Mouse (Mus musculus) 416B (cell line): ENCODE results near the gene Arsb.
"Not testable (repeated sequence)": the region's sequence is repeated elsewhere in the genome, so short reads cannot be mapped to it uniquely, and the experiment has no call there.

Experiments
- DNase-seq: peaks from one replicate; pipeline ENCODE4 v3.0.0; 2011; ENCODE audit warnings: low read depth

The Arsb gene

DNA sequence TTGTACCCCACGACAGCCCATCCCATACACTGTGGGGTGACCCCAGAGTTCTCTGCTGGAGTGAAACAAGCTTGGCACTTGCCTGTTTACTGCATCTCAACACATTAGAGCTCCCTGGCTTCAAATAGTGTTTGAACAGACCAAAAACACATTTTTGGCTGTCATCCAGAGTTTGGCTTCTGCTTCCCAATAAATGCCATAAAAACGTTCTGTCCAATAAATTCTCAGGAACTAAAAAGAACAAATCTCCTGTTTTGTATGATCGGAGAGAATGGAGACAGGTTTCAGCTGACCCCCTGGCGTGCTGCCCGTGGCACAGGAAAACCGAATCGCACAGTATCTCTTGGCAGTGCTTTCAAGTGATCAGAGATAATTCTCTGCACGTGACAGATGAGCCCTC, 16.2 kb downstream of the Arsb start:
- no peak for DNase-seq

DNA sequence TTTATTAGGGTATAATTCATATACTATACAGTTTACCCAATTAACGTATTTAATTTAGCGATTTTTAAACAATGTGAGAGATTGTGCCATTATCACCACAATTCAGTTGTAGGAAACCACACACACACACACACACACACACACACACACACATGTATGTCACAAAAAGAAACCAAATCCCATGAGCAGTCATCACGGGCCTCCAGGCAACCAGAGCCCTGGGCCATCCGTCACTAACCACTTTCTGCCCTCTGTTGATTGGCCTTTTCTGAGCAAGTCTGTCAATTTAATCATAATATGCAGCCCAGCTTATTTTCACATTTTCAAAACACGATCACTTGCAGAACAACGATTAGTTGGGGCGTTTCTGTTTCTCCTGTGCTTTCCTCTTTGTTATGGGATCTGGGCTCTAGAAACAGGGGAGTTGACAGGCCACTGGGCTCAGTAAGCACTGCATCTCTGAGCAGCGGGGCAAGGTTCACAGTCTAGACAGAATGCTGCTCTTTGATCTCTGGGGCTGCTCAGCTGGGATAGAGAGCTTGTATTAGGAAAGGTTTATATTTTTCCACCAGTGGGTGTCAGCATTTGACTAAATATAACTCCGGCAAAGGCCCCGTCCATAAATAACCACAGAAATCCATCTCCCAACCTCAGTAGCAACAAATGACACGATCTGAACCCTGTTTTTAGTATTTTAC, 21.7 kb downstream of the Arsb start:
- DNase-seq = peak; percentile 70

GRCm38 (mm10) chr13:93793643-93794182, 22.3 kb downstream of the Arsb start:
- no peak for DNase-seq

- no peak for DNase-seq
Observed at GRCm38 (mm10) chr13:93797011-93797600, 25.7 kb downstream of the Arsb start.

DNA sequence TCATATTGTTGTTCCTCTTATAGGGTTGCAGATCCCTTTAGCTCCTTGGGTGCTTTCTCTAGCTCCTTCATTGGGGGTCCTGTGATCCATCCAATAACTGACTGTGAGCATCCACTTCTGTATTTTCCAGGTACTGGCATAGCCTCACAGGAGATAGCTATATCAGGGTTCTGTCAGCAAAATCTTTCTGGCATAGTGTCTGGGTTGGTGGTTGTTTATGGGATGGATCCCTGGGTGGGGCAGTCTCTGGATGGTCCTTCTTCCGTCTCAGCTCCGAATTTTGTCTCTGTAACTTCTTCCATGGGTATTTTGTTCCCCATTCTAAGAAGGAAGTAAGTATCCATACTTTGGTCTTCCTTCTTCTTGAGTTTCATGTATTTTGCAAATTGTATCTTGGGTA, 38.9 kb downstream of the Arsb start:
- not testable (repeated sequence) for DNase-seq

DNA sequence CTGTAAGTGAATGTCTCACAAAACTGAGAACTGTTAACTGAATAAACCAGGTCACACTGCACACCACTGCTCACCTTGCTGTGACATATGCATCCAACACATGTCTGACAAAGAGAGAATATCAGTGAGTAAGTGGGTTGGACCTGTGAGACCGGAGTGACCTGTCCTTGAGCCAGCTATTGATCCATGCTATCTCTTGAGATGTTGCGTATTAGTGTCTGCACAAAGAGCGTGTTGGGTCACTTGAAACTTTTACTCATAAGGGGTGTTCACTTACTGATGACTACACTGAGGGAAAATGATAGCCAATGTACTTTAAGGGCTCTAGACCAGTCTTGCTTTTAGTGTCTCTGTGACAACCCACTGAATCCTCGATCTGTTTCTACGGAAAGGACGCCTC, 42.7 kb downstream of the Arsb start:
- DNase-seq = no peak

GRCm38 (mm10) chr13:93814676-93815075, 43.2 kb downstream of the Arsb start:
- peak; percentile 67 for DNase-seq

DNA sequence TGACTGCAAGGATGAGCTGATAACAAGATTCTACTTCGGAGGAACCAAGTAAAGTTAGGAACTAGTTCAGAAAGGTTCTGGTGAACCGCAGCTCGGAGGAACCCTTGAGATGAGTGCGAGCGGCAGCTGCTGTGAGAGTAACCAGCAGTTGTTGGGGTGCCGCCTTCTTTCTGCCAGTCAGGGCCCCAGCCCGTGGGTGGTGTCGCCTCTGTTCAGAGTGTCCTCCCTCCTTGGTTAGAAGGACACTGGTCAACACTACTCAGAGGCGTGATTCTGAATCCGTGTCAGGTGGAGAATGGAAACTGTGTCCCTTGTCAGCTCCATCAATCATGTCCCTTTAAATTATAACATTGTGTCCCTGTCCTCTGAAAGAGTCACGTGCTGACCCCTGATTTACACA, 43.7 kb downstream of the Arsb start:
- DNase-seq = no peak

DNA sequence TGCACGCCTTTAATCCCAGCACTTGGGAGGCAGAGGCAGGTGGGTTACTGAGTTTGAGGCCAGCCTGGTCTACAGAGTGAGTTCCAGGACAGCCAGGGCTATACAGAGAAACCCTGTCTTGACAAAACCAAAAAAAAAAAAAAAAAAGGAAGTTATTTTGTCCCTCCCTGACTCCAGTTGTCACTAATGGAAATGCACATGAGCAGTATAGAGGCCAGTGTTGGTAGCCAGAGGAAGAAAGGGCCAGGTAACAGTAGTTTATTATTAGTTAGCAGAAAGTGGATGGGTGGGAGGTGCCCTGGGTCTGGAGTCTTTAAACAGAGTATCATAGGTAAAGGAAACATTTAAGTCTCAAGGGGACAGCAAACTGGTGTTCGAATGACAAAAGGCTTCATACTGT, 44.7 kb downstream of the Arsb start:
- no peak for DNase-seq

DNA sequence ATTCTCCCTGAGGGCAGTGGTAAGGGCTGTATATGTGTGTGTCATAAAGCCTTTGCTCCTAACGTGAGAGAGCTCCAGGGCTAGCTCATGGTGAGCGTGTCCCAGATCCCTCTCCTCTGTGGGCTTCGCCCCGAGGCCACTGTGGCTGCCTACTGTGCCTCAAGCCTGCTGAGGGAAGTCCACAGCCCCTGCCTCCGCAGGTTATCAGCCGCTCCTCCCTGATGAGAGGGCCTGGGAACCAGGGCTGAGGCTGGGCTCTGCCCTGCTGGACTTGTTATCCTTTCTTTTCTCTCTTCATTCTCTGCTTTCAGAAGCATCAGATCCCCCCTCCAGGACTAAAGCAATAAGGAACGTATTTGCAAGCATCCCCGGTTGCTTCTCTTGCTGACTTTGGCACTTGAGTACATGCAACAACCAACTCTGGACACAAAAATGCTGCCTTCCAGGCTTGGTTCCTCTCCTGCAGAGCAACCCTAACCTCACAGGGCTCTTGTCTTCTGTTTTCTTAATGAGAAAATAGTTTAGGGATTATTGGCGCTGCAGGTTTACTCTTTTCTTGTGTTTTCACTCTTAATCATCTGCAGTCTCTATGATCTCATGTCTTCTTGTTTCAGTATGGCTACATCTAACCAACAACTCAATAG, 45.4 kb downstream of the Arsb start:
- no peak for DNase-seq

- DNase-seq = no peak
Observed at GRCm38 (mm10) chr13:93820173-93820572, 48.7 kb downstream of the Arsb start.

DNA sequence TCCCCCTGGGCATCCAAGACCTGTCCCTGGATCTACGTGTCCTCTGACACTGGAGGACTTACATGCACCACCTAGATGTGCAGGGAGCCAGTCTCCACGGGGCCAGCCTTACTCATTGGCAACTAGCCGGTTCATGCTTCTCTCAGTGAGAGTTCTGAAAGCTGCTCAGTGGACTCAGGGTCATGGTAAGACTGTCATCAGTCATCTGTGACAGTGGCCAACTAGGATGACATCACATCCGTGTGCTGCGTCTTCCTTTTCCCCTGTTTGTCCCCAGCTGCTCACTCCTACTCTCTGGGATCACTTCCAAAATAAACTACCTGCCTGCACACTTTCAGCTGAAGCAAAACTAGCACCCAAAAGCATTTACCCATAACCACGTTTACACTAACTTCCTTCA, 50.6 kb downstream of the Arsb start:
- DNase-seq = no peak

GRCm38 (mm10) chr13:93825792-93826558, 54.5 kb downstream of the Arsb start:
- DNase-seq = no peak

- no peak for DNase-seq
Observed at GRCm38 (mm10) chr13:93827745-93828144, 56.3 kb downstream of the Arsb start.

DNA sequence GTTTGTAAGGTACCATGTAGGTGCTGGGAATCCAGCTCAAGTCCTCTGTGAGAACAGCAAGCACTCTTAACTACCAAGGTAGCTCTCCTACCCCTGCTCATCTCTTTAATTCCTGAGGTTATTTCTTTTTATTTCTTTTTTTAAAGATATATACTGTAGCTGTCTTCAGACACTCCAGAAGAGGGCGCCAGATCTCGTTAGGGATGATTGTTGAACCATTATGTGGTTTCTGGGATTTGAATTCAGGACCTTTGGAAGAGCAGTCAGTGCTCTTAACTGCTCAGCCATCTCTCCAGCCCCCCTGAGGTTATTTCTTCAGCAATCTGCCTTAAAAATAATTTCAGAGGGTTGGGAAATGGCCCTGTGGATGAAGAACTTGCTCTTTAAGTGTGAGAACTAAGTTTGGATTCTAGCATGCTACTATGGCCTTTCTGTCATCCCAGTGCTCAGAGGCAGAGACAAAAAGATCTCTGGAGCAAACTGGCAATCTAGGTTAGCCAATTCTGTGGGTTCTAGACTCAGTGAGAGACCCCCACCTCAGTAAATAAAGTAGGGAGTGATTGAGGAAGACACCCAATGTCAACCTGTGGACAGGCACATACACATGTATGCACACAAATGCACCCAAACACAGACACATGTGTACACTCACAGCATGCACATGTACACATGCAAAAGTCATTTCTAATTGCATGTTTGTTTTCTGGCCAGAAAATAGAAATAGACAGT, 58.3 kb downstream of the Arsb start:
- no peak for DNase-seq

DNA sequence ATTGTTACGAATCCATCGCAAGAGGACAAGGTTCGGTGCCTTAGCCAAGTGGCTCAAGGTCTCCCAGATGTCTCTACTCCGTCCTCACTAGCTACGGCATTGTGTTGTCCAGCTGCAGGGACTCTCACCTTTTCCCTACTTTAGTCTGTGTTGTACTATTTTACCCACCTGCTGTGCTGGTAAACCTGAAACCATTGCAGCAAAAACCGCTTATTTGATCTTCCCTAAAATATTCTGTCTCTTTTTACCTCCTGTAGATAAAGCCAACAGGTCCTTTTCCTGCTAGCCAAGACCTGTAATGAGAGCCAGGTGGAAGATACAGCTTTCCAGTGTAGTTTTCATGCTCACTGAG, 58.8 kb downstream of the Arsb start:
- no peak for DNase-seq

- DNase-seq = no peak
Observed at GRCm38 (mm10) chr13:93837481-93838225, 66.2 kb downstream of the Arsb start.

DNA sequence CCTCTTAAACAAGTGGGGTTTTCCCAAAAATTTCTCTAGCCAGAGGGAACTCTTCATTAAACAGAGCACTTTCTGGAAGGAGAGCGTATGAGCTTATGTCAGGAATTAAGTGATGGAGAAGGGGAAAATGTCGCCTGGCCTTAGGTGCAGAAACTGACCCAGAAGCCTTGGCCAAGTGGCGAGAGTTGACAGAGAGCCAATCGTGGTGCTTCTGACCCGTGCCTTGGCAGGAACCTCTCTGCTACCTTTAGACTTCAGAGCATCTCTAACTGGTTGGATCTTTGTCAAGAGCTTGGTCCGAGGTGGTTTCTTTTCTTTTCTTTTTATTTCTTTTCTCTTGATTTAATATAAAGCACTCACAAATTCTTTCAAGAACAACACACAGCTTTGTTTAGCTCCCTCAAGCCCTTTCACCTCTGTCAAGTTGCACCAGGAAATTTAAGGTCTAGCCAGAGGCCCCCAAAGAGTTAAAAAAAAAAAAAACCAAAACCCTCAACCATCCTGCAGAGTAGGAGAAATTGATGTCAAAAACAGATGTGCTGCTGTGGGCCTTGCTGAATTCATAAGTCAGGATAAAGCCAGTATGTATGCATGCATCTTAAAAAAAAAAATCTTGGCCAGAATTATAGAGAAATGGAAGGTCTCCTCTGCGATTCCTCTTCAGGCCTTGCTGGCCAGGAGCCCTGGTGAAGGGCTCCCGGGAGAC, 67.2 kb downstream of the Arsb start:
- DNase-seq = no peak

DNA sequence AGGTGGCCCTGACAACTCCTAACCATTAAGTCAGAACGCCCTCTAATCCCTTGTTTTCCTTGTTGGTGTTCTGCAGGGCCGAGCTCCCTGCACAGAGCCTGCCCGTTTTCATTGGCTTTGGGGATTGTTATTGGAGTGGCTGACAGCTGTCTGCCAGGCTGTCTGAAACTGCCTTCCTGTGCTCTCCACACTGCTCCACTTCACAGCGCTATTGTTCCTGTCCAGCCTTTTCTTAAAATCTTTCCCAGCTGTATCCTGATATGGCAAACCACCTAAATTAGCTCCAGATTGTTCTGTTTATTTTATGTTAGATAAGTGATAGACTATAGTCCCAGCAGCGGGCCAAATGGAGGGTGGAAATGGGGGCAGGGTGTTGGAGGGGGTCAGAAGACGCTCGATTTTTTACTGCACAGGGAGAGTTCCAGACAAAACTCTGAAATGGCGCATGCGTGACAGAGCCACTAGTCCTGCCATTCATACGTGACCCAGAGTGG, 67.8 kb downstream of the Arsb start:
- no peak for DNase-seq

DNA sequence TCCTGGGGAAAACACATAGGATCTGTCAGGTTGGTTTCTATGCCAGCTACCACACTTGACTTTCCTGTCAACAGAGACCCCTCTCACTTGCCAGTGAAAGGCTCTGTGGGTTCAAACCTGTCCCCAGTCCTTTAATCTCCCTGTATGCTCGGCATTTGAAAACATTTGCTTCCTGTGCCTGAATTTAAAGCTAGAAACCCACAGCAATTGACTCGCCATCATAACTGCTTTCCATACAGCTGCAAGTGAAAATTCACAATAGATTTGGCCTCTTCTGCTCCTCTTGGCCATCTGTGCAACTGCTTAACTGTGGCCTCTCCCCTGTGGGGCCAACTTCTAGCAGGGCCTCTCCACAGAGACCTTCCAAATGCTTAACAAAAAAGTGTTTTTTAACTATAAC, 68.3 kb downstream of the Arsb start:
- DNase-seq = no peak
